Mouse (Mus musculus) B cell, adult 62 days (primary cell): ENCODE results near the gene Crlf2. TPM values are rescaled to one million over a fixed set of nuclear protein-coding genes. Genes with fewer than 3 reads are reported as not detected.

Source experiments
- total RNA-seq: library from RNA; stranded (reverse); gene quantifications from 4 replicates; pipeline ENCODE4 v1.2.4, GENCODE M21; 2023

The Crlf2 gene
- total RNA-seq, result 113 to 122 TPM (median 115 TPM) in 4 replicates

GRCm38 (mm10) chr5:109558404-109559160 lies at the start of gene Crlf2:
TSS of gene Crlf2 (minus strand) at chr5:109558993.

Other genes starting within 250 kb of the Crlf2 start
- gene Vmn2r16, start 228.8 kb downstream of the Crlf2 start, total RNA-seq, result not detected in 4 replicates
- not detected in 4 replicates for gene Vmn2r17, start 139.3 kb downstream of the Crlf2 start, total RNA-seq
- 3.1 to 4.0 TPM (median 3.6 TPM) in 4 replicates for gene 5430403G16Rik, start 132.0 kb upstream of the Crlf2 start, total RNA-seq
- gene 4930522L14Rik, start 192.9 kb upstream of the Crlf2 start, total RNA-seq, result 11.2 to 16.0 TPM (median 13.5 TPM) in 4 replicates